Mouse (Mus musculus) embryonic fibroblast, embryonic 13.5 days (primary cell): ENCODE measurements at regions not wholly inside any gene's neighbourhood (a gene's known extent, or its start where the extent isn't known, plus 50 kb on each side); places are given as distances from the start of the nearest gene placed in this dataset.

Experiments used
- H3K27ac ChIP-seq: 2 replicates; pipeline ENCODE4 v1.5.1; 2012; ENCODE audit warnings: low read length, control low read depth, inconsistent platforms; ENCODE audit not compliant: insufficient read depth
- H3K4me1 ChIP-seq: 2 replicates; pipeline ENCODE4 v1.6.1; 2011; ENCODE audit warnings: low read length; ENCODE audit not compliant: control insufficient read depth, insufficient read depth
- H3K4me3 ChIP-seq: 2 replicates; pipeline ENCODE4 v1.5.1; 2011; ENCODE audit warnings: mild to moderate bottlenecking, control low read depth, low read length; ENCODE audit not compliant: insufficient read depth
- CTCF ChIP-seq: IDR thresholded peaks from 2 replicates; pipeline ENCODE4 v1.5.1; 2011; ENCODE audit warnings: mild to moderate bottlenecking, control low read depth, low read length, moderate library complexity, borderline replicate concordance; ENCODE audit not compliant: insufficient read depth
- POLR2A ChIP-seq: IDR thresholded peaks from 2 replicates; pipeline ENCODE4 v1.6.1; 2011; ENCODE audit warnings: low read depth, mild to moderate bottlenecking, control low read depth, low read length, moderate library complexity

DNA sequence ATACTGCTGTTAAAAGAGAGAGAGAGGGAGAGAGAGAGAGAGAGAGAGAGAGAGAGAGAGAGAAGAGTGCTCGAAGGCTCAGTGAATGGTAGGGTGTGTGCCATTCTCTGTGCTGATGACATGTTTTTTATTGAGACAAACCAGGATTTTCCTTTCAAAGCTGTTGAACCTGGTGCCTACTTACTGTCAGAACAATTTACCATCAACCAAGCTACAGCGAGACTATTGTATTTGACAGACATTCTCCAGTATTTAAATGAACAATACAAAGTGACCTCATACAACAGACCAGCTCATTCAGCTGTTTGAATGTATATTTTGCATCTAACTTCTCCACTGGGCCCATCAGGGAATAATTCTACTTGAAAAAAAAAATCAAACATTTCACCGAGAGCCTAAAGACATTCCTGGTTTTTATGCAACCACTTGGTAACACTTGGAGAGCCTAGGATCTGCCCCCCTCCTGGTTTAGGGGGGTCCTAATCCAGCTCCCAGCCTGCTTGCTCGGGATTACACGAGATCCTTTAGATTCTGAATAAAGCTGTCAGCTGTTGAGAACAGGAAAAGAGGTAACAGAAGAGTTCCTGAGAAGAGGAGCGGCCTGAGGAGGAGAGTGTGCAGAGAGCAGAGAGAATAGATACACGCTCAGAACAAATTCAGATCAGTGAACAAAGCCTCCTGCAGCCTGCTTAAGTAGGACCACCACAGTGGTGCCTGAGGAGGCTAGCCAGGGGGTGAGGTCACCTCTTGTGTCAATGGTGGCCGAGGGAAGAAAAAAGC is 117.3 kb downstream of the Anapc10 start:
- Histone ChIP-seq H3K4me1 (no peaks in the 10 kb centered on the region), H3K27ac (no peak overlapping the region), H3K4me3 (no peak overlapping the region)
- no peak for TF ChIP-seq CTCF
- TF ChIP-seq POLR2A = no peak

DNA sequence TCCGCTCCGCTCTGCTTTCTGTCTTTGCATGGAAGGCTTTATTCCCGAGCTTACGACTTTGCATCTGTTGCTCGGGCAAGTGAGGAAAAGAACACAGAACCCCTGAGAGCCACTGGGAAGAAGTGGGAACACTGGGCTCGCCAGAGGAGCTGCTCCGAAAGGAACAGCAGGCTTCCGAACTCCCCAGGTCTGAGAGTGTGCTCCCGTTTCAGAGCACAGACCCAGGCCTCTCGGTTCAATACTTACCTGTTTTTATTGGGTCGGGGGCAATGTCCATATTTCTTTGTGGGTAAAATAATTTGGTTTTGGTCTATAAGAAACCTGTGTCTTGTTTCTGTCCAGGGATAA is 117.9 kb downstream of the Anapc10 start:
- TF ChIP-seq POLR2A (no peak), CTCF (no peak)
- Histone ChIP-seq H3K4me3 (no peak overlapping the region), H3K4me1 (no peaks in the 10 kb centered on the region), H3K27ac (no peak overlapping the region)

DNA sequence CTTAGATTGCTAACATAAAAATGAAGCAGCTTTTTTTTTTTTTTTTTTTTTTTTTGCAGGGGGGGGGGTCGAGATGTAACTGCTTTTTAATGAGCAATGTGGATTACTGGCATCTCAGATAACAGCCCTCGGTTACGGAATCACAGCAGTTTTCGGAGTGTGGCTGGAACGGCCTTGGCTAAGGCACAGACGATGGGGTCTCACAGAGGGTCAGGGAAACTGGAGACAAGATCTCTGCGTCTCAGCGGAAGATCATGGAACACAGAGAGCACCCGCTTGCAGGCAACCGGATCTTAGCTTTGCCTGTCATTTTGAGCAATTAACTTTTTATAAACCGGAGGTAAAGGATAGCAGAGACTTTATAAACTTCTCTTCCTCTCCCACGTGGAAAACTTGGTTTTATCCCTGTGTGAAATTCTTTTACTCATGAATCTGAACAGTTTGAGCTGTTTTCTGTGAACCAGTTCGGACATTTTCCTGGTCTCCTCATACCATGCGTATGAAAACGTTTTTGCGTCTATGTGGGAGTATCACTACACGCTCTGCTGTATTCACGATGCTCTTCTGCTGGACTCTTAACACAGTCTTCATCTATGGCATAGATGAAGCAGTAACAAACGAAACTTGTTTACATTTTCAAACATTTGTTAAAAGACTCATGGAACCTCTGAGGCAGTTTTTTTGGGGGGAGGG is 118.5 kb downstream of the Anapc10 start:
- no peak overlapping the region for H3K4me3 ChIP-seq
- H3K4me1 ChIP-seq = no peaks in the 10 kb centered on the region
- TF ChIP-seq CTCF (no peak), POLR2A (no peak)
- H3K27ac ChIP-seq = no peak overlapping the region

DNA sequence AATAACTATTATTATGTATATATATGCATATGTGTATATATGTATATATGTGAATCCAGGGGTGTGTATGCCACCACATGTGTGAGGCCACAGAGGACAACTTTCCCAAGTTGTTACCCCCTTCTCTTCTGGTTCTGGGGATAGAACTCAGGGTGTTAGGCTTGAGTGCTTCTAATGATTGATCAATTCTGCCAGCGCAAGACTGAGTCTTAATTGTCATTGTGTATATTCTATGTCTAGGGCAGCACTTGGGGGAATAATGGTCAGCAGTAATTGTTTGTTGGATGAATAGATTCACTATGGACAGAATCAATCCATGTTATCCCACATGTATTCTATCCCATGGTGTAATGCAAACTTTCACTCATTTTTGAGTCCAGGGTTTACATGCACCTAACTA is 127.3 kb downstream of the Anapc10 start:
- Histone ChIP-seq H3K4me1 (no peaks in the 10 kb centered on the region), H3K4me3 (no peak overlapping the region), H3K27ac (no peak overlapping the region)
- TF ChIP-seq POLR2A = no peak
- no peak for TF ChIP-seq CTCF

DNA sequence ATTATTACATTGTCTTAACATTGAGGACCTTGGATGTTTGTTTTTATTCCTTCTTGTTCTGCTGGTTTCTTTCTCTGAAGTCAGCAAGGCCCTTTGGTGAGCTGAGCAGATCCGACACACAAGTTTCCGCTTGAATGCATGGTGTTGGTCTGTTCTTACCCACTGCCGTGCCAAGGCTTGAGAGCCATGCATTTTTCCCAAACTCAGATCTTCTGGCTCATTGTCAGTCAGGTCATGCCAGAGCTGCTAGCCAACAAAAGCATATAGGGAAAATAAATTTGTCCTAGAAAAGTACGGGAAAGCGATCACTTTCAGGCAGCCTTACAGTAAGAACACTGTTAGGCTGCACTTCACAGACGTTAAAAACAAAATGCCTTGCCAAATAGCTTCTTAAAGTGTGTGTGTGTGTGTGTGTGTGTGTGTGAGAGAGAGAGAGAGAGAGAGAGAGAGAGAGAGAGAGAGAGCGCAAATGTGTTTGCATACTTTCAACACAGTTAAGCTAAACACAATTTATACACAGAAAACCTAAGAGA is 138.4 kb downstream of the Anapc10 start:
- Histone ChIP-seq H3K27ac (peak overlapping the region; percentile 64), H3K4me1 (peaks cover 6% of the 10 kb centered on the region), H3K4me3 (no peak overlapping the region)
- no peak for TF ChIP-seq CTCF
- no peak for TF ChIP-seq POLR2A

DNA sequence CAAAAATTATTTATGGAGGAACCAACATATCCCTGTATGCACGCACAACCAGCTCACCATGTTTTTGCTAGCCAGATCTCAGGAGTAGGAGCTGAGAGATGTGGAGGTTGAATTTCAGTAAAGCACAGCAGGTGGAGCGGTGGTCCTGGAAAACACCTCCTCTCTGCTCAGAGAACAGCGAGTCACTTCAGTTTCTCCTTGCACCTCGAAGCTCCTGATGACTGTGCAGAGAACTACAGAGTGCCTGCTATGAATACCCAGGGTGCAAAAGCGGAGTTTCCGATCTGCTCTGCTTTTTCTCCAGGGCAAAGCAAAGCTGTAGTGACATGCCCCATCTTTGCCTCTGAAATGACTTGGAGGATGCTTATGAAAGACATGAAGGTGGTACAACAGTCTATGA is 138.9 kb downstream of the Anapc10 start:
- Histone ChIP-seq H3K4me3 (no peak overlapping the region), H3K4me1 (peaks cover 6% of the 10 kb centered on the region), H3K27ac (peak overlapping the region; percentile 51; the same call in 1 of the 2 replicates)
- no peak for TF ChIP-seq POLR2A
- TF ChIP-seq CTCF = no peak

DNA sequence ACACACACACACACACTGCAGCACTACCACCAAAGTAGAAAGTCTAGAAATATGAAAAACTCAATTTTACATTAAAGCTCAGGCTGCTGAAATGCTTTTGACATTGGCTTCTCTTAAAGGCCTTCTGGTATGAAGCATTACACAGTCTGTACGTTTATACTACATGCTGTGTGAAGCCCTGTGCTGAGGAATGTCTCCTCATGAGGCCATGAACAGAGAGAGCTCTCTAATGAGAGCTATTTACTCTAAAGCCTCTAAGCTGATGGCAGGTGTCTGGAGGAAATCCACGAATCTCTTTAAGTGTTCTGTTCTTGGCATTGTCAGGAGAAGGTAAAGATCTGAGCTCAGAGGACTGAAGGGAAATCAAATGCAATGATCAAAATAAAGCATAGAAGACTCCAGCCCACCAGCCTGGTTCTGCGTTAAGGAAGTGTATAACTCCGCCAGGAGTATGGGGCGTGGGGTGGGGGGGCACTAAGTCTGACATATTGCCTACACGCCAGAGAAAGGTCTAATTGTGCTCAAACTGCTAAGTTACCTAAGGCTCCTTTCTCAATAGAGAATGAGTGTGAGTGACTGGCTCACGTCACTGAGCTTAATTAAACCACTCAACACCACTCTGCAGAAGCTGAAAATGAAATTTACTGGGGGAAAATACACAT is 160.9 kb downstream of the Anapc10 start:
- no peak overlapping the region for H3K27ac ChIP-seq
- no peak overlapping the region for H3K4me3 ChIP-seq
- TF ChIP-seq POLR2A (no peak), CTCF (no peak)
- no peaks in the 10 kb centered on the region for H3K4me1 ChIP-seq

DNA sequence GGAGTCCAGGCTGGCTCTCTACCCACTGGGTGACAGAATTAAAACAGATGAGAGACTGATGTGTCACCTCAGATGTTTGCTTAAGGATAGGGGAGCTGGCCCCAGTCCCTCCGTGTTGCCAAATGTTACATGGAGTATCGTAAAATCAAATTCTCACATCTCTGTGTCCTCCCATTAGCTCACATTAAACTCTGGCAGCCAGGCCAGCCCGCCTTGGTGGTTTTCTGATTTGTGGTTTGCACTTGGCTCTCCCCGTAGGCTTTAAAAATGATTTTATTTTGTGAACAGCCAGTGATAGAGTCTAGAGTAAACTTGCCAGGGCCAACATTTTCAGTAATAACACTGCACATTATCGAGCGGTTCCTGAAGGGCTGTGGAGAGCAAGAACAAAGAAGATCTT is 149.8 kb downstream of the Hhip start:
- no peak for TF ChIP-seq POLR2A
- TF ChIP-seq CTCF = no peak
- H3K4me3 ChIP-seq = no peak overlapping the region
- no peaks in the 10 kb centered on the region for H3K4me1 ChIP-seq
- H3K27ac ChIP-seq = no peak overlapping the region
